Mouse (Mus musculus): ENCODE results near the gene Coro2a. TPM values are rescaled to one million over a fixed set of nuclear protein-coding genes. Genes with fewer than 3 reads are reported as not detected.

Gene Coro2a
- total RNA-seq, 2 experiments from 2014 or later: 5.6 to 18.6 TPM

DNA sequence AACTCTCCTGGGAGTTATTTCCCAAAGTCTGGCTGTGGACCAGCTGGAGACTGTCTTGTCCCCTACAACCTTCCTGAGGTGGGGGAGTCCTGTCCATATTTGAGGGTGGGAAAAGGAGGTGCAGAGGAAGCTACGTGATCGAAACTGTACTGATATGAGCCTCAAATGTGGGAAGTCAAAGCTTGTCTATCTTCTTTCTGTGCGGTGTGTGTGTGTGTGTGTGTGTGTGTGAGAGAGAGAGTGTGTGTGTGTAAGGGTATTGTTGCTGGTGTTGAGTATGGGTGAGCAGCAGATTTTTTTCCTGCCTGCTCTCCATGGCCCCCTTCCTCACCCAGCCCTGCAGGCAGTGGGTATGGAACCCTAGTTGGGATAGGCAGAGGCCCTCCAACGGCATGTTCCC lies 37.8 kb downstream of the Coro2a start:
- no peak for ATAC-seq (replicated peaks; ENCODE audit: low FRiP score, poor library complexity, severe bottlenecking)

DNA sequence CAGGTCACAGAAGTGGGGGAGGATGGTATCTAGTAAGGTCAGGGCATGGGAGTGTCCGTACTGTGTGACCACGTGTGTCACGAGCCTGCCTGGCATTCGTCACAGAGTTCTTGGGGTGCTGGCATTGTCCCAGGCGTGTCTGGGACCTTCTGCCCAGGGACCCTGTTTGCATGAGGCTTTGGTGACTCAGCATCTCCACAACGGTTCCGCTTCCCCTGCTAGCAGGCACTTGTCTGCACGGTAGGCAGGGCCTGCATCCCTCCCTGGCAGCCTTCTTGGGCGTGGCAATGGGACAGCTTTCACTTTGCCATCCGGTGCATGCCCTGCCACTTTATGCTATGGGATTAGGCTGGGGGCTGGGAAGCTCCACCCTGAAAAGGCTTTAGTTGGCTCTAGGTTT lies 38.2 kb downstream of the Coro2a start:
- peak; percentile 67 for ATAC-seq (replicated peaks; ENCODE audit: low FRiP score, poor library complexity, severe bottlenecking)

GRCm38 (mm10) chr4:46562841-46563240 lies 39.2 kb downstream of the Coro2a start:
- ATAC-seq (replicated peaks; ENCODE audit: low FRiP score, poor library complexity, severe bottlenecking): no peak

DNA sequence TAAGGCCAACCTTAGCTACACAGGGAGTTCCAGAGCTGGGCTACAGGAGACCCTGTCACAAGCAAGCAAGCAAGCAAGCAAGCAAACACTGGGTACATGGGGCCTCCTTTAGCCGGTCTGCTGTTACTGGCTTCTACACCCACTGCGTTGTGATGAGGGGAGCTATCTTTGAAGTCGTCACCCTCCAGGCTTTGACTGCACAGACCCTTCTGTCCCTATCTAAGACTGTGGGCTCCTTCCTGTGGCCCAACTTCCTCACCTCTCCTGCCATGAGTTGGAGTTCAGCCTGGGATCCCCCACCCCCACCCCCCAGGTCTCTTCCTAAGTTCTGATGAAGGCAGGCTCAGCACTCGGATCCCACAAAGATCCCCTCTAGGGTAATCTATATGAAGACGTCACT lies 40.0 kb downstream of the Coro2a start:
- no peak for ATAC-seq (replicated peaks; ENCODE audit: low FRiP score, poor library complexity, severe bottlenecking)

- no peak for ATAC-seq (replicated peaks; ENCODE audit: low FRiP score, poor library complexity, severe bottlenecking)
These were observed 41.8 kb downstream of the Coro2a start for GRCm38 (mm10) chr4:46560069-46560705.

DNA sequence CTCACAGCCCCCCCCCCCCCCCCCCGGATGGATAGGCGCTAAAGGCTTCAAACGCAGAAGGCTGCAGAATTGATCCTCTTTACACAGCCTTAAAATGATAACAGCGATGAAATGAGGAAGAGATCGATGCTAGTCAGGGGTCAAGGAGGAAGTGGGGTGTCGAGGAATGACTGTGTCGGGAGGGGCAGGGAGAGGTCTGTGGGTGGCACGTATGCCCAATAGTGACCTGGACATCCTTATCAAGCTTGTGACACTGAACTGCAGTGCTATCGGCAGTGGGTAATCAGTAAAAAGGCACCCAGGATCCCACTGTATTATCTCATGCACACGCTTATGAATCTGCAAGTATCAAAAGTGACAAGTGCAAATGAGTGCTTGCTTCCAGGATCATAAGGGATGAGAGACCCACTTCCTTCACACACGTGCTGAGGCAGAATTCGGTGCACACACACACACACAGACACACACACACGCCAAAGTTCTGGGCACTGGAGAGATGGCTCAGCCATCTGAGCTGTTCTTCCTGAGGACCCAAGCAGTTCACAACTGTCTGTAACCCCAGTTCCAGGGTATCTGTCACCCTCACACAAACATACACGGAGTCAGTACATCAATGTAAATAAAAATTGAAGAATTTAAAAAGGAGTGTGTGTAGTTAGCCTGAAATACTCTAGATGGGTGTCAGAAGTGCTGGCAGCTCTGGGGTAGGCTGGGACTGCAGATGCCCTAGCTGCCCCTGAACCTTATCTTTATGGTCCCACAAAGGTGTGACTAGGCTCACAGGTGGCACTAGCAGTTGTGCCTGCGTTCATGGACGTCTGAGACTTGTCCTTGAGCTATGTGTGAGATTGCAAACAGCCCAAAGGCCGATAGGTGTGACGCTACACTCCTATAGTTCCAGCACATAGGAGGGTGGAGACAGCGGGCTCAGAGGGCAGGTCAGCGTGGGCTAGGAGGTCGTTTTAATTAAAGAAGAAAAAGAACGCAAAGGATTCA lies 43.0 kb downstream of the Coro2a start:
- ATAC-seq (replicated peaks; ENCODE audit: low FRiP score, poor library complexity, severe bottlenecking): no peak

- ATAC-seq (replicated peaks; ENCODE audit: low FRiP score, poor library complexity, severe bottlenecking): no peak
These were observed 45.1 kb downstream of the Coro2a start for GRCm38 (mm10) chr4:46556933-46557332.

GRCm38 (mm10) chr4:46555762-46556161 lies 46.2 kb downstream of the Coro2a start:
- ATAC-seq (replicated peaks; ENCODE audit: low FRiP score, poor library complexity, severe bottlenecking): no peak

- no peak for ATAC-seq (replicated peaks; ENCODE audit: low FRiP score, poor library complexity, severe bottlenecking)
These were observed 47.5 kb downstream of the Coro2a start for GRCm38 (mm10) chr4:46554295-46555069.

- ATAC-seq (replicated peaks; ENCODE audit: low FRiP score, poor library complexity, severe bottlenecking): no peak
These were observed 48.1 kb downstream of the Coro2a start for GRCm38 (mm10) chr4:46553864-46554263.

DNA sequence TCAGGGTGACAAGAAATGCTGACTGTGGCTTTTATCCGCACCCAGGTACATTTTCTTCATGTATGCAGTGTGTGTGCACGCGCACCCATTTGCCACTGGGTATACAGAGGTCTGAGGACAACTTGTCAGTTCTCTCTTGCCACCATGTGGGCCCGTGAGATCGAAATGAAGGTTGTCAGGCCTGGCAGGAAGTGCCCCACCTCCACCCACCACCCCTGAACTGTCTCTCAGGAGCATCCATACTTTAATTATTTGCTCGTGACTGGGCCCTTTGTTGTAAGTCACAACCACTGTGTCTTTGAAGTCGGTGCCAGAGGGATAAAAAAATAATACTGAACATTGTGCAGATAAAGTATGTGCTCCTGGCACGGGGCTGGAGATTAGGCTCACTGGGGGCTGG lies 51.6 kb downstream of the Coro2a start:
- ATAC-seq (replicated peaks; ENCODE audit: low FRiP score, poor library complexity, severe bottlenecking): no peak

DNA sequence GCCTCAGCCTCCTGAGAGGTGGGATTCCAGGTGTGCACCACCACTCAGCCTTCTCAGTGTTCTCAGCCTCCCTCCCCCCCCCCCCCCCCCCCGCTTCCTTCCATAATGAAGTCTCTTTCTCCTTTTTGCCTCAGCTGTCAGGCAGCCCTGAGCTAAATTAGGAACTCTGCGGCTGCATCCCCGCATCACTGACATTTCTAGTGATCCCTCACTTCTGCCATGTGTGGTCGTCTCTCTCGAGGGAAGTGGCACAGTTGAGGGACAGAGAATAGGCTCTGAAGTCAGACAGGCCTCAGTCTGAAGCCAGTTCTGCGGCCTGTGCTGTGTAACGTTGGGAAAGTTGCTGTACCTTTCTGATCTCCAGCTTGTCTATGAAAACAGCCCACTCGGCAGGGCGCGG lies 52.0 kb downstream of the Coro2a start:
- no peak for ATAC-seq (replicated peaks; ENCODE audit: low FRiP score, poor library complexity, severe bottlenecking)

DNA sequence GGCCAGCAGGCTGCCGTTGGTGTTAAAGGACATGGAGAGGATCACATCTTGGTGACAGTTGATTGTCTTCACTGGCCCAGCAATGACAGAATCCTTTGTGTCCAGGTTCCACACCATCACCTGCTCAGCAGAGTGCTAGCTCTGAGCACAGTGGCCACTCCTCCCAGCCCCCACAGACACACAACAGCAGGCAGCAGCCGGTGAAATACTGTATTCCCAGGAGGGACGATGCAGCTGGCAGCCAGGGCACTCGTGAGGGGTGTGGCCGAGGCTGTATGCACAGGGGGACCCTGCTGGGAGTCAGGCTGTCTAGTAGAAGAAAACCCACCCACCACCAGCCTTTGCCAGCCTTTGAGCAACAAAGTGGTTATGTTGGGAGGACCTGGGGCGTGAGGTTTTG lies 55.3 kb downstream of the Coro2a start:
- ATAC-seq (replicated peaks; ENCODE audit: low FRiP score, poor library complexity, severe bottlenecking): no peak

GRCm38 (mm10) chr4:46545498-46545897 lies 56.5 kb downstream of the Coro2a start:
- no peak for ATAC-seq (replicated peaks; ENCODE audit: low FRiP score, poor library complexity, severe bottlenecking)

GRCm38 (mm10) chr4:46544313-46544712 lies 57.7 kb downstream of the Coro2a start:
- ATAC-seq (replicated peaks; ENCODE audit: low FRiP score, poor library complexity, severe bottlenecking): no peak

DNA sequence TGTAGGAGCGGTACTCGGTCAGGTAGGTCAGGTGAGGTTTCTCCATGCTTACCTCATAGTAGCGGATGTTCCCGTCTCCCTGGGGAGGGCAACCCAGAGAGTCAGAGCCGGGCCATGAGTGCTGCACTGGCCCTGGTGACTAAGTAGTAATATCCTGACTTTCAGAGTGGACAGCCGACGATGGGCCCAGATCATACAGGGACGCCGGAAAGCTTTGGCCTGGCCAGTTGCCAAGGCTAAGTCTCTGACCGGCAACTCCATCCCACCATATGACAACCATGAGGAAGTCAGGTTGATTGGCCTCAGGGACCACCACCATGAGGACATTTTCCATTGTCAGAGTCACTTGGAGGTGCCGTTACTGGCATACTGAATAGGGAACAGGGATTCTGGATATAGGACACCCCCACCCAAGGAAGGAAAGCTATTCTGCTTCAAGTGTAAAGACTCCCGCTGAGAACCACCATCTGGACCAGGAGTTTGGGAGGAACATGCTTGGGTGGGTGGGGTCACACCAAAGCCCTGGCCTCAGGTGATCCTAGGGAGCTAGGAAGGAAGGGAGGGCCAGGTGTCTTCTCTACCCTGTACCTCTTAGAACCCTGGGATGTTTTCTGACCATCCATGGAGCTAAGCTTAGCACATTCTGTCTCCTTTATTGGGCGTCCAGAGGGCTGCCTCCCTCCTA lies 58.5 kb downstream of the Coro2a start:
- peak; percentile 12; the same call in 1 of the 2 replicates for ATAC-seq (replicated peaks; ENCODE audit: low FRiP score, poor library complexity, severe bottlenecking)

DNA sequence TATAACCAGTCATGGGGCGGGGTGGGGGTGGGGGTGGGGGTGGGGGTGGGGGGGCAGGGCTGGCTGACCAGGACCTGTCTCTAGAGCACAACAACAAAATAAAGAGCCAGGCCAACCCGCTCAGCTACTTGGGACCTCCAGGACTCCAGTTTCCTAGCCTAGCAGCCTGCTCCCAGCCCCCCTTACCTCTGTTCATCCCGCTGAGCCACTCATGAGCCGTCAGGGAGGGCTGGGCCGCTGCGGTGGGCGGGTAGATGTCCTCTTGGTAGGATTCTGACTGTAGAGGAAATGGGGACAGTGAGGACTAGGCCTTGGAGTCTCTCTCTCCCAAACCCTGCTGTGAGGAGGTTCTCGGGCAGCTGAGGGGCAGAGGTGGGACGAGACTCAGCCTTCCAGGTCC lies 60.3 kb downstream of the Coro2a start:
- ATAC-seq (replicated peaks; ENCODE audit: low FRiP score, poor library complexity, severe bottlenecking): no peak

DNA sequence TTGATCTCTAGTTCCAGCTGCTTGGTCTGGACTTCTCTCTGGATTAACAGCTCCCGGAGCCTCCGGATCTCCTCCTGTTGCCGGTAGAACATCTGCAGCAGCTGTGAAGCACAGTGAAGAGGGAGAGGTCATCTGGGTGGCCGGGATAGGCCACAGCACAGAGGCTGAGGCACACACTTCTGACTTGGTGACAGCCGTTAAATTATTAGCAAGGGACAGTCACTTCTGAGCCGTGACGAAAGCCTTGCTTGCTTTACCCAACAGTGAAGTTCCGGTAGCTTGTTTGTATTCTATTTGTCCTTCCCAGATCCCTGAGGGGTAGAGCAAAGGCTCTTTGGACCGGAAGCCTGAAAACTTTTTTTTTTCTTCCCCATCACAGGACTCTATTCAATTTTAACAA lies 62.8 kb downstream of the Coro2a start:
- ATAC-seq (replicated peaks; ENCODE audit: low FRiP score, poor library complexity, severe bottlenecking): no peak

GRCm38 (mm10) chr4:46535840-46536361 lies 66.1 kb downstream of the Coro2a start, which contains the start of gene Trim14:
TSS of gene Trim14 (minus strand) at chr4:46536141.
- 0 out of 2 replicates have a peak, but pooled peaks have one; percentile 38 for ATAC-seq (replicated peaks; ENCODE audit: low FRiP score, poor library complexity, severe bottlenecking)

Measured in erythroblast, adult 5-6 weeks (primary cell).